Mouse (Mus musculus) cerebellum, adult 2 months (tissue): Measurements from ENCODE around the gene Rpl28.

ENCODE experiments used
- CTCF ChIP-seq: fragments of 200-500 bp; IDR thresholded peaks from 2 replicates; pipeline ENCODE4 v1.5.1; 2011; ENCODE audit warnings: low read depth, mild to moderate bottlenecking, control low read depth, low read length, moderate library complexity, borderline replicate concordance; ENCODE audit not compliant: insufficient read depth
- POLR2A ChIP-seq: fragments of 200-500 bp; IDR thresholded peaks from 2 replicates; pipeline ENCODE4 v1.6.1; 2011; ENCODE audit warnings: low read length, control low read depth, borderline replicate concordance; ENCODE audit not compliant: insufficient read depth

- TF ChIP-seq CTCF (no peak), POLR2A (no peak)
Observed at GRCm38 (mm10) chr7:4749169-4749568, 43.5 kb upstream of the Rpl28 start.
